Mouse (Mus musculus) forebrain, embryonic 12.5 days (tissue): ENCODE measurements around the gene Pgm5. TPM values are rescaled to one million over a fixed set of nuclear protein-coding genes. Genes with fewer than 3 reads are reported as not detected.
A peak's percentile ranks its signal among the peaks of the same experiment; 100 is the strongest.

Experiments
- ATAC-seq: fragments of 200-750 bp; cut with Nextera tagmentation; 2 replicates; pipeline ENCODE4 v1.8.0; 2017; ENCODE audit warnings: moderate TSS enrichment; ENCODE audit not compliant: low FRiP score
- H3K27ac ChIP-seq: fragments of 300-500 bp; sonication (generic); 2 replicates; pipeline ENCODE4 v1.5.1; 2016; ENCODE audit warnings: mild to moderate bottlenecking
- H3K27me3 ChIP-seq: fragments of 300-500 bp; sonication (generic); 2 replicates; pipeline ENCODE4 v1.6.1; 2016; ENCODE audit warnings: mild to moderate bottlenecking
- H3K36me3 ChIP-seq: fragments of 300-500 bp; sonication (generic); replicated peaks from 2 replicates; pipeline ENCODE4 v1.6.1; 2016; ENCODE audit warnings: mild to moderate bottlenecking
- H3K4me1 ChIP-seq: fragments of 300-500 bp; sonication (generic); 2 replicates; pipeline ENCODE4 v1.6.1; 2016
- H3K4me2 ChIP-seq: fragments of 300-500 bp; sonication (generic); 2 replicates; pipeline ENCODE4 v1.6.1; 2016; ENCODE audit warnings: mild to moderate bottlenecking, moderate library complexity
- H3K4me3 ChIP-seq: fragments of 300-500 bp; sonication (generic); replicated peaks from 2 replicates; pipeline ENCODE4 v1.5.1; 2016; ENCODE audit warnings: mild to moderate bottlenecking
- H3K9ac ChIP-seq: fragments of 300-500 bp; sonication (generic); 2 replicates; pipeline ENCODE4 v1.6.1; 2016; ENCODE audit warnings: mild to moderate bottlenecking
- H3K9me3 ChIP-seq: fragments of 300-500 bp; sonication (generic); 2 replicates; pipeline ENCODE4 v1.6.1; 2016
- WGBS: fragments of 180-500 bp; shearing (Covaris S2); methylation state at CpG from one replicate; pipeline ENCODE4 v1.1.7; 2016; 5-methylcytosine and 5-hydroxymethylcytosine counted together
- polyA plus RNA-seq: library from polyadenylated mRNA; unstranded; fragments of >200 nt; fragmentation: Nextera tagmentation; extraction: Ambion mirVana; gene quantifications from 2 replicates; pipeline ENCODE4 v1.2.1, GENCODE M21; 2016

Pgm5 gene
- 0.21 and 0.61 TPM in 2 replicates for polyA plus RNA-seq

GRCm38 (mm10) chr19:24861612-24862451 is at the start of gene Pgm5:
TSS of gene Pgm5 (minus strand) at chr19:24861855.
- Histone ChIP-seq H3K4me3 (peak within 1 kb of the TSS; percentile 43), H3K36me3 (no peaks in the 10 kb centered on the region), H3K4me1 (peaks cover 11% of the 10 kb centered on the region), H3K27ac (no peak within 1 kb of the TSS), H3K27me3 (peaks cover 34% of the 10 kb centered on the region), H3K9me3 (no peaks in the 10 kb centered on the region), H3K4me2 (peak within 1 kb of the TSS; percentile 69), H3K9ac (peak within 1 kb of the TSS; percentile 48)
- ATAC-seq = no peak; the same call in 1 of the 2 replicates
- 1% methylated on average over 39 of the region's 39 CpGs for WGBS

DNA sequence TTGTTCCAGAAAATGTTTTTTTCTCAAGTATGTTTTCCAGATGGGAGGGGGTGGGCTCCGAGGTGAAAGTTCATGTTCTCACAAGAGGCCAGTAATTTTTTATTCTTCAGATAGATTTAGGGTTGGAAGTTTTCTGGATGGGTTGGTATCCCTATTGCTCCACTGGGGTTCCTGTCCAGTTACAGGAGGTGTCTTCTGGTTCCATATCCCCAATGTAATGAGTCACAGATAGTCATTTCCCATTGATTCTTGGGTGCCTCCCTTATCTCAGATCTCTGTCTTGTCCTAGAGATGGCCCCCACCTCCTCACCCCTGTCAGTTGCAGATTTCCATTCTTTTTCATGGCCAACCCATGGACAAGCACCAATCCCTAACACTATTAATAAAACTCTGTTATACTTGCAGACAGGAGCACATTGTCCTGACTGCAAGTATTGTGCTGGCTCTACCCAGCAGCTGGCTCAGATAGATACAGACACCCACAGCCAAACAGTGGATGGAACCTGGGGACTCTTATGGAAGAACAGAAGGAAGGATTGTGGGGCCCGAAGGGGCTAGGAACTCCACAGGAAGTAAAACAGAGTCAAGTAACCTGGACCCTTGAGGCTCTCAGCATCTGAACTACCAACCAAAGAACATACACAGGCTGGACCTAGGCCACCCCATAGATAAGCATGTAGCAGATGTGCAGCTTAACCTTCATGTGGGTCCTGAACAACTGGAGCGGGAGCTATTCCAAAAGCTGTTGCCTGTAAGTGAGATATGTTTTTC is 46.9 kb upstream of the Pgm5 start:
- Histone ChIP-seq H3K4me3 (no peak overlapping the region), H3K27ac (no peak overlapping the region), H3K4me1 (no peaks in the 10 kb centered on the region), H3K9me3 (no peaks in the 10 kb centered on the region), H3K4me2 (no peak overlapping the region), H3K27me3 (peaks cover 9% of the 10 kb centered on the region), H3K36me3 (no peaks in the 10 kb centered on the region), H3K9ac (no peak overlapping the region)
- WGBS = 91% methylated on average over 3 of the region's 3 CpGs
- ATAC-seq = no peak

DNA sequence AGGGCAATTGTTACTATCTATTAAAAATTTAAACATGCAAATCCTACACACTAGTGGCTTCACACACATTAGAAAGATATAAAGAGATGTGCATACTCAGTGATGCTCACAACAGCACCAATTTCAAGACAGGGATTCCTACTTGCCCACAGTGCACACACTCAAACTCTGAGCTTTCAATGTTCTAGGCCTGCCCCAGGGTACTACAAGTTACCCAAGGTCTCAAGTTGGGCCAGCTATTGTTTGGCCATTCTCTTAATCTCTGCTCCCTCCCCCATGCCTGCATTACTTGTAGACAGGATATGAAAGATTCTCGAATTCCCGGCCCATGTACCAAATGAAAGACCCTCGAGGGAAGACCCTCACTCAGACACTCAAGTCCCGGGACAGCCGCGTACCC is 46.0 kb upstream of the Pgm5 start:
- no peaks in the 10 kb centered on the region for H3K9me3 ChIP-seq
- no peak overlapping the region for H3K4me3 ChIP-seq
- ATAC-seq = no peak
- no peak overlapping the region for H3K27ac ChIP-seq
- H3K9ac ChIP-seq = no peak overlapping the region
- H3K4me2 ChIP-seq = no peak overlapping the region
- peaks cover 18% of the 10 kb centered on the region for H3K27me3 ChIP-seq
- no peaks in the 10 kb centered on the region for H3K4me1 ChIP-seq
- WGBS = 94% methylated on average over 6 of the region's 6 CpGs
- H3K36me3 ChIP-seq = no peaks in the 10 kb centered on the region

DNA sequence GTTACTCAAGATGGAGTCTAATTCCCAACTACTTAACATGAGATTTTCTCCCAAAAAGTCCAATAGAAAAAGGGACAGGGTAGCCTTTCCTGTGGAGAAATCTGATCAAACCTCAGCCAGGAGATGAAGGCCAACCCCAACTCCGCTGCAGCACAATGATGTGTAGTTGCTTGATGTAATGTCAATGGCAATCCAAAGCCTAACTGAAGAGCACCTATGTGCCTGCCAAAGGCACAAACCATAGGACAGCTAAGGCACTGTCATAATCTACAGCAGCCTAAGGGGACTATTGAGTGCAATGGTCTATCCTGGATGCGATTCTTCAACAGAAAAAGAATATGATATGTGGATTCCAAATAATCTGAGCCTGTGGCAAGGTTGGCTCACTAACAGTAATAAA is 41.2 kb upstream of the Pgm5 start:
- Histone ChIP-seq H3K36me3 (no peaks in the 10 kb centered on the region), H3K9me3 (no peaks in the 10 kb centered on the region), H3K4me1 (peaks cover 18% of the 10 kb centered on the region), H3K27me3 (peaks cover 63% of the 10 kb centered on the region), H3K27ac (no peak overlapping the region), H3K4me3 (no peak overlapping the region), H3K9ac (no peak overlapping the region), H3K4me2 (no peak overlapping the region)
- ATAC-seq = no peak
- WGBS = 44% methylated on average over 2 of the region's 2 CpGs

- H3K36me3 ChIP-seq = no peaks in the 10 kb centered on the region
- no peak overlapping the region for H3K4me3 ChIP-seq
- H3K4me1 ChIP-seq = peaks cover 23% of the 10 kb centered on the region
- H3K4me2 ChIP-seq = no peak overlapping the region
- no peak overlapping the region for H3K27ac ChIP-seq
- no peak overlapping the region for H3K9ac ChIP-seq
- ATAC-seq = no peak
- no peaks in the 10 kb centered on the region for H3K9me3 ChIP-seq
- H3K27me3 ChIP-seq = peaks cover 68% of the 10 kb centered on the region
- WGBS = 2% methylated on average over 2 of the region's 2 CpGs
Observed at GRCm38 (mm10) chr19:24902256-24902655, 40.6 kb upstream of the Pgm5 start.

- H3K9ac ChIP-seq = no peak overlapping the region
- no peak for ATAC-seq
- no peaks in the 10 kb centered on the region for H3K36me3 ChIP-seq
- H3K27ac ChIP-seq = no peak overlapping the region
- no peak overlapping the region for H3K4me2 ChIP-seq
- H3K4me3 ChIP-seq = no peak overlapping the region
- peaks cover 74% of the 10 kb centered on the region for H3K27me3 ChIP-seq
- no peaks in the 10 kb centered on the region for H3K9me3 ChIP-seq
- peaks cover 26% of the 10 kb centered on the region for H3K4me1 ChIP-seq
- WGBS = 2% methylated on average over 3 of the region's 3 CpGs
Observed at GRCm38 (mm10) chr19:24901666-24902065, 40.0 kb upstream of the Pgm5 start.

GRCm38 (mm10) chr19:24900581-24901220 is 39.0 kb upstream of the Pgm5 start, which contains the start of gene Foxd4:
TSS of gene Foxd4 (minus strand) at chr19:24901197.
- H3K27me3 ChIP-seq = peaks cover 84% of the 10 kb centered on the region
- peaks cover 26% of the 10 kb centered on the region for H3K4me1 ChIP-seq
- H3K27ac ChIP-seq = no peak within 1 kb of the TSS
- no peaks in the 10 kb centered on the region for H3K9me3 ChIP-seq
- ATAC-seq = no peak
- 0 out of 2 replicates have a peak within 1 kb of the TSS, but pooled peaks have one; percentile 12 for H3K9ac ChIP-seq
- H3K4me2 ChIP-seq = peak within 1 kb of the TSS; percentile 82
- H3K36me3 ChIP-seq = no peaks in the 10 kb centered on the region
- 0% methylated on average over 22 of the region's 27 CpGs for WGBS
- H3K4me3 ChIP-seq = peak within 1 kb of the TSS; percentile 46

DNA sequence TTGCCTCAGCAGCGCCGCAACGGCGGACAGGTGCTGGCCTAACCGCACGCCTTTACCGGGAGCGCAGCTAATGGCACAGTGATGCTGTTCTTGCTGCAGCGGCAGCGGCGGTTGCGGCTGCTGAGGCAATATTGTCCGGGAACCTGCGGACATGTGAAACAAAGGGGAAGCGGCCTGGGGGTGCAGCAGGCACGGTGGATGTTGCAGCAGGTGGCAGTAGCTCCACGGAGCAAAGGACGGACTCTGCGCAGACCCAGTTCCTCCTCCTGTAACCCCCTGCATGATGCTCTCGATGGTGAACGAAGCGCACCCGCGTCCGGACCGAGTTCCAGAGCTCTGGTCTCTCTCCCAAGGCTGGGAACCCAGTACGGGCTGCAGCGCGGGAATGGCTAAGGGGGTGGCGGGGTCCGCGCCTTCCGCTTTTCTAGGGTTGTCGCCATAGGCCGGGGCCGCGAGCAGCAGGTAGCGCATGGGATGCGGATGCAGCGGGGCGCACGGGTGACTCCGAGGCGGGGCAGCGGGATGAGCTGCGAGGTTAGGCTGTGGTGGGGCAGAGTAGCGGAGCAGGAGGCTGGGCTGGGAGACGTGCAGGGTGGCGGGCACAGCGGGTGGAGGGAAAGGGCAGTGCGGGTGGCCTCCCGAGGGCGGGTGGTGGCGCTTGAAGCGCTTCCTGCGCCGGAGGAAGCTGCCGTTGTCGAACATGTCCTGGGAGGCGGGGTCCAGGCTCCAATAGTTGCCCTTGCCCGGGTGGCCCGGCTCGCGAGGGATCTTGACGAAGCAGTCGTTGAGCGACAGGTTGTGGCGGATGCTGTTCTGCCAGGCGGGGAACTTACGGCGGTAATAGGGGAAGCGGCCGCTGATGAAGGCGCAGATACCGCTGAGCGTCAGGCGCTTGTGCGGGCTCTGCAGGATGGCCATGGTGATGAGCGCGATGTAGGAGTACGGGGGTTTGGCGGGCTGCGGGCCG is 38.2 kb upstream of the Pgm5 start:
- no peaks in the 10 kb centered on the region for H3K36me3 ChIP-seq
- peaks cover 26% of the 10 kb centered on the region for H3K4me1 ChIP-seq
- peak overlapping the region; percentile 82 for H3K4me2 ChIP-seq
- ATAC-seq = peak; percentile 53; the same call in 1 of the 2 replicates
- H3K9ac ChIP-seq = 0 out of 2 replicates have a peak overlapping the region, but pooled peaks have one; percentile 12
- H3K4me3 ChIP-seq = peak overlapping the region; percentile 46
- H3K27ac ChIP-seq = no peak overlapping the region
- peaks cover 92% of the 10 kb centered on the region for H3K27me3 ChIP-seq
- H3K9me3 ChIP-seq = no peaks in the 10 kb centered on the region
- under 1% methylated on average over 84 of the region's 84 CpGs for WGBS

DNA sequence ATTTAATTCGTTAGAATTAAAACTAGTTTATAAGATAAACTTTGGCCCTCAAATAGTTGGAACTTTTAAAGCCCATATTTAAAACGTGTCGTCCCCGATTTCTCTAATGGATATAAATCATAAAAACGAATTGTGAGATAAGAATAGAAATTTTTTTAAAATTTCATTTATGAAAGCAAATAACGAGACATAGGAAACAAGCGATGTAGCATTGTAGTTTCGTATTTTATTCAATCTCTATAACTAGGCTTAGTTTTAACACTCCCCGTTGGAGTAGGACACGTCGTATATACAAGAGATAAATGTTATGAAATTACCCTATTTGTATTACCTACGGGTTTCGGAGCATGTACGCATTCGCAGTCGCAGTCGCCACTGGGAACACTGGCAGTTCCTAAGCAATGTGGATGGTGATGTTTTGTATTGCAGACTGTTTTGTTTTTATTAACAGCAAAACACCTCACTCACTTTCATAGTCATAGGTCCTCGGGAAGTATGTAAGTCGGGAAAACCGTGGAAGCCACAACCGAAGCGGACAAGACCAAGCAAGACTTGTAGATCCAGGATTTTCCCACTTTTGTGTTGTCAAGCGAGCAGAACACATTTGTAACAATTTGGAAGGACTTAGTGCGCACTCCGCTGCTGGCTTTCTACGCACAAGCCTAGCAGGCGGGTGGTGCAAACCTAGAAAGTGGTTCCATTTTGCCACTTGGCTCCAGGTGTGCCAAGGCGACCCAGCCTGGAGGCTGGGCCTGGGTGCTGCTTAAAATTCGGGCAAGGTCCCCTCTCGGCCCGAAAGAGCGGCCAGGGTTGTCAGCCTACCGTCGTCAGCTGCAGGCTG is 37.3 kb upstream of the Pgm5 start:
- peaks cover 26% of the 10 kb centered on the region for H3K4me1 ChIP-seq
- no peaks in the 10 kb centered on the region for H3K9me3 ChIP-seq
- H3K27ac ChIP-seq = no peak overlapping the region
- WGBS = 2% methylated on average over 34 of the region's 34 CpGs
- H3K9ac ChIP-seq = 0 out of 2 replicates have a peak overlapping the region, but pooled peaks have one; percentile 12
- H3K4me2 ChIP-seq = peak overlapping the region; percentile 82
- peaks cover 86% of the 10 kb centered on the region for H3K27me3 ChIP-seq
- H3K36me3 ChIP-seq = no peaks in the 10 kb centered on the region
- no peak for ATAC-seq
- peak overlapping the region; percentile 46 for H3K4me3 ChIP-seq

- no peaks in the 10 kb centered on the region for H3K9me3 ChIP-seq
- under 1% methylated on average over 20 of the region's 20 CpGs for WGBS
- 0 out of 2 replicates have a peak overlapping the region, but pooled peaks have one; percentile 37 for H3K4me2 ChIP-seq
- no peak for ATAC-seq
- H3K36me3 ChIP-seq = no peaks in the 10 kb centered on the region
- peaks cover 26% of the 10 kb centered on the region for H3K4me1 ChIP-seq
- H3K4me3 ChIP-seq = peak overlapping the region; percentile 10; the same call in 1 of the 2 replicates
- H3K27me3 ChIP-seq = peaks cover 86% of the 10 kb centered on the region
- H3K27ac ChIP-seq = no peak overlapping the region
- H3K9ac ChIP-seq = no peak overlapping the region
Observed at GRCm38 (mm10) chr19:24897896-24898736, 36.5 kb upstream of the Pgm5 start.
